Mouse (Mus musculus): Measurements from ENCODE around the gene Gramd4. TPM values are rescaled to one million over a fixed set of nuclear protein-coding genes. Genes with fewer than 3 reads are reported as not detected.
"Not testable (repeated sequence)": the region's sequence is repeated elsewhere in the genome, so short reads cannot be mapped to it uniquely, and the experiment has no call there.

Gene Gramd4
- total RNA-seq, 2 experiments from 2014 or later: 32.6 to 32.7 TPM

DNA sequence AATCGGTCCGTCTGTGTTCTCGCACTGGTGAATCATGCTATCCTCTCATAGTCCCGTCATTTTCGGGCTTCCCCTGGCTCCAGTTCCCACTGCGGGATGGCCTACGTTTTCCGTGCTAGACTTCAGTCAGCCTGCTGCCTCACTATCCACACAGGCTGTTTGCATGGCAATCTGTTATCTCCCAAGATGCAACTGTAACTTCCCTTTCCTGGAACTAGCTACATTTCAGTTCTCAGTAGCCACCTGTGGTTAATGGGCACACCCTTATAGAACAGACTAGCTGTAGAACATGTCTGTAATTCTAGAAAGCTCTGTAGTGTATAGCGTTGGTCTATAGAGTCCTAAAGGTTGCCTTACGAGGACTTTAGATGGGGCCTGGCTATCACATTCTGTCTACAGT, 6.3 kb upstream of the Gramd4 start:
- no peak for DNase-seq

DNA sequence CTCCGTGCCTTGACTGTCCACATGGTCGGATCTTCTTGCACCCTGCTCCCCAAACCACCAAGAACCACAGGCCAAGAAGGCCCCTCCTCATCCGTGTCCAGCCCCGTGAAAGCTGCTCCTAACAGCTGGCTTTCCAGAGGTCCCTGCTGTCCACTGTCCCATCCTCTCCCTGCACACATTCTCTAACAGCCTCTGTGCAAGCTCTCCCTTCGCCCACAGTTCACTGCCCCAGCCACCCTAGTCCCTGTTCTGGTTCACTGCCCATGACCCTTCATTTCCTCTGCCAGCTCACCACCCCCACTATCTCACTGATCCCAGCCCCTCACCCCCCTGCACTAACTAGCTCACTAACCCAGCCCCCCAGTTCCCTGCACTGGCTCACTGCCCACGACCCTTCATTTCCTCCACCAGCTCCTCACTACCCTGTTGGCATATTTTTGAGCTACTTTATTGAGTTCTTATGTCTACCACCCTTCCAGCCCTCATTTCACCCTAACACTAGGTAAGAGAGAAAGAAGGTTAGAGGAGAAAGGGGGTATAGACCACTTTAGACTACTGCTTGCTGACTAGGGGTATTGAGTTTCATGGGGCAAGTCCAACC, 5.5 kb upstream of the Gramd4 start:
- no peak for DNase-seq

DNA sequence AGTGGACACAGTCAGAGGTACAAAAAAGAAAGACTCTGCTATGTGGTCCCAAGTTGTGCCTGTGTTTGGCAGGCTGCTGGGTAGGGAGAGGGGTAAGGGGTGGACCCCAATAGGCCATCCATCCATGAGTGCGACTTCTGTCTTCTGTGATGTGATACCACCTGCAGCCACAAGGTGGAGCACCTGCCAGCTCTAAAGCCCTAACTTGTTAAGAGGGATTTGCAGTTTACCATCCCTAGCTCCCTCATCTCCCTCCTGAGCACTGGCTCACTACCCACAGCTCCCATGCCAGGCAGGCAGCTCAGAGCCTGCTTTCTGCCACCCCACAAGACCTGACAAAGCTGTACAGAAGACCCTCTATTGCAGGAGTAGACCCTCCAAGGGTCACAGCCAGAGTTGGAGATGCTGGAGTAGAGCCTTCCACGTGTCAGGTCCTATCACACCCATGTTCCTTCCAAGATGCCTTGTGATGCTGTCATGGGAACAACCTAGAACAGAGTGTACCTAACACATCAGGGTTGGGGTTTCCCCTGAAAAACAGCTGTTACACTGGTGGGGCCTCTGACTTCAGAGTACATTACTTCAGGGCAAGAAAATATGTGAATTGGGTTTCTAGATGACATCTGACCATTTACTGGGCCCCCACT, 3.5 kb upstream of the Gramd4 start:
- peak; percentile 83 to 92 for DNase-seq

DNA sequence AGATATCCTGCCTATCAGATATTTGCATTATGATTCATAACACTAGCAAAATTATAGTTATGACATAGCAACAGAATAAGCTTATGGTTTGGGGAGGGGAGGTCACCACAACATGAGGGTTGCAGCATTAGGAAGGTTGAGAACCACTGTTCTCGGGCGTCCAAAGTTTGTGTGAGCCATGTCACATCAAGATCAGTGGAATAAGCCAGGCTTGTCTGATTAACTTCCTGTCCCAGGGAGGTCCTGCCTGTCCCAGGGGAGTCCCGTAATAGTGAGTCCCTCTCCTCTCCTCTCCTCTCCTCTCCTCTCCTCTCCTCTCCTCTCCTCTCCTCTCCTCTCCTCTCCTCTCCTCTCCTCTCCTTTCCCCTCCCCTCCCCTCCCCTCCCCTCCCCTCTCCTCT, 2.6 kb upstream of the Gramd4 start:
- DNase-seq: not testable (repeated sequence)

DNA sequence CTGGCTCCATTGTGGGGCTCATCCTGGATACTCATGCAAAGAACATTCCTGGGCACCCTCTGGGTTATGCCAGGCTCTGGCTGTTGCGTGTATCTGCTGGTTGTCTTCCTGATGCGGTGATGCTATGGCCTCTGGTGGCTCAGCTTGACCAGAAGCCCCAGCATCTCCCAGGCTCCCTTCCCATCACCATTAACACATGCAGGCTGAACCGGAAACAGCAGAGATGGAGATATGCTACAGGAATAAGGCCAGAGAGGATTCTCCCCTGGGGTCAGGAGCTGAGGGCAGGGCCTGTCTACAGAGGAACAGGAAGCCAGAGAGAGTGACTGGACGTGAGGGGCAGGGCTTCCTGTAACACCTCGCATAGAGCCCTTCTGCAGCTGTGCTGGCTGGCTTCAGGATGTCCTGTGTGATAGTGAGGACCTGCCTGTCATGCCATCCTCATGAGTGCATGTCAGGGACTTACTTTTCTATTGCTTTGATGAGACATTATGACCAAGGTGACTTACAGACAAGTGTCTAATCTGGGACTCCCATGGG, 1.2 kb upstream of the Gramd4 start:
- peak in 1 of 2 experiments; percentile 69 for DNase-seq

- no peak for DNase-seq
Measured at GRCm38 (mm10) chr15:86057908-86058307, 413 bp downstream of the Gramd4 start.

GRCm38 (mm10) chr15:86058394-86058915, 960 bp downstream of the Gramd4 start:
- peak; percentile 87 to 88 for DNase-seq

DNA sequence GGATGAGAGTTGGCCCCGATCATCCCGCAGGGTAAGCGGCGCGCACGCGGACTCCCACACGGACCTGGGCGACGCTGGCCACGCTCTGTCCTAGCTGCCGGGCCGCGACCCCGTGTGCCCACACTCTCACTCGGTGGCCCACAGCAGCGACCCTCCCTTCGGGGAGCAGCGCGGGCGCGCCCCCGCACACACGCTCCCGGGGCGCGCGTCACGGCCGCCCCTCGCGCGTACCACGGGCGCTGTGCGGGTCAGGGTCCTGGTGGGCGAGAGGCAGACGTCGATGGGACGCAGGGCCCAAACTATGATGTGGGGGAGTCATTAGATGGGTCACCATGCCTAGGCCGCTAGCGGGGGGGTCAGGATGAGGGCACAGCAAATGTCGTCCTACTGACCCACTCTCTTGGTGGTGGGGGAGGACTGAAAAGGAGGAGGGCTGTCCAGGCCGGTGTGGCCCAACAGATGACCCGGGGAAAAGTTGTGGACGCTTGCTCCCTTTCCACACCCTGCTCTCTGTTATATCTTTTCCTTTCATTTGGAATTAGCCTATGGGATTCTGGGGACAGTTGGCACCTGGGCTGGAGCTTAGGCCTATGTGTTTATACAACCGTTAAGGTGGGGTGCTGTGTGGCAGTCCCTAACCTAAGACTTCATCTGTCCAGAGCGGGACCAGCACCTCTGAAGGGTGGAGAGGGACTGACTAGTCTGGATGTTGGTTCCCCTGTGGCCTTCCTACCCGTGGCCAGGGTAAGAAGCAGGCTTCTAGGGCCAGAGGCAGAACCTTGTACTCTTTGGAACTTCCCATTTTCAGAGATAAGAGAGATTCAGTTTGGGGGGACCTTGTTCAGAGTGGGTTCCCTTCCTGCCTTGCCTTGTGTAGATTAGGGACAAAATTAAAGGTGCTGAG, 1.7 kb downstream of the Gramd4 start:
- DNase-seq: peak in 1 of 2 experiments; percentile 65

GRCm38 (mm10) chr15:86059835-86060380, 2.4 kb downstream of the Gramd4 start:
- DNase-seq: no peak

DNA sequence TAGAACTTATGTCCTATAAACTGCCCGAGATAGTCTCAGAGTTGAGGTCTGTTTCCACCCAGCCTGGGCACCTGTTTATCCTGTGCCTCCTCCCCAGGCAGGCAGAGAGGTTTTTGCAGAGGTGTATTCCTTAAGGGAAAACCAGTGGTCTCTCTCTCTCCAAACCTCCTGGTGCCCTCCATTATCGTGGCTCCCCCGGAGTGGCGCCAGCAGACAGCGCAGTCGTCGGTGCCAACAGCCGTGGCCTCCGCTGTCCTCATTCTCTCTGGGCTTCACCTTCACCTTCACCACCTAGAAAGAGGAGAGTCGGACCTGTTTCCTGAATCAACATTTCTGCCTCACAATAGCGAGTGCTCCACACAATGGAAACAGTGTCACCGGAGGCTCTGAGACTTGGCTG, 3.1 kb downstream of the Gramd4 start:
- no peak for DNase-seq

- no peak for DNase-seq
Measured at GRCm38 (mm10) chr15:86061221-86061620, 3.7 kb downstream of the Gramd4 start.

- no peak for DNase-seq
Measured at GRCm38 (mm10) chr15:86061848-86062481, 4.5 kb downstream of the Gramd4 start.

GRCm38 (mm10) chr15:86064191-86064849, 6.8 kb downstream of the Gramd4 start:
- DNase-seq: no peak

- DNase-seq: no peak
Measured at GRCm38 (mm10) chr15:86064850-86065229, 7.3 kb downstream of the Gramd4 start.

DNA sequence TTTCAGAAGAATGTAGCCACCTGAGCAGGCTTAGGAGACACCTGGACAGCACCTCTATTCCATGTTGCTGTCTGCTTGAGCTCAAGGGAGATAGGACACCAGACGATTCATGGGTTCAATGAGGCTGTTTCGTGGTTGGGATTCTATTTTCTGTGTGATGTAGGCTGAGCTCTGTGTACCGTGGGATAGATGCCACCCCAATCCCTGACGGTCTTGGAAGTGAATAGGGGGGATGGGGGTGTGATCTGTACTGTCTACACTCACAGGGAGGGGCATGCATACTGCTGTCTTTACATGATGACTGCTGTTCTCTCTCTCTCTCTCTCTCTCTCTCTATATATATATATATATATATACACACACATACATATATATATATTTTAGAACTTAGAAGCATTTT, 7.9 kb downstream of the Gramd4 start:
- DNase-seq: no peak

GRCm38 (mm10) chr15:86066836-86067580, 9.5 kb downstream of the Gramd4 start:
- no peak for DNase-seq

GRCm38 (mm10) chr15:86067581-86067910, 10.1 kb downstream of the Gramd4 start:
- DNase-seq: peak in 1 of 2 experiments; percentile 76

GRCm38 (mm10) chr15:86067941-86068495, 10.5 kb downstream of the Gramd4 start:
- DNase-seq: no peak

DNA sequence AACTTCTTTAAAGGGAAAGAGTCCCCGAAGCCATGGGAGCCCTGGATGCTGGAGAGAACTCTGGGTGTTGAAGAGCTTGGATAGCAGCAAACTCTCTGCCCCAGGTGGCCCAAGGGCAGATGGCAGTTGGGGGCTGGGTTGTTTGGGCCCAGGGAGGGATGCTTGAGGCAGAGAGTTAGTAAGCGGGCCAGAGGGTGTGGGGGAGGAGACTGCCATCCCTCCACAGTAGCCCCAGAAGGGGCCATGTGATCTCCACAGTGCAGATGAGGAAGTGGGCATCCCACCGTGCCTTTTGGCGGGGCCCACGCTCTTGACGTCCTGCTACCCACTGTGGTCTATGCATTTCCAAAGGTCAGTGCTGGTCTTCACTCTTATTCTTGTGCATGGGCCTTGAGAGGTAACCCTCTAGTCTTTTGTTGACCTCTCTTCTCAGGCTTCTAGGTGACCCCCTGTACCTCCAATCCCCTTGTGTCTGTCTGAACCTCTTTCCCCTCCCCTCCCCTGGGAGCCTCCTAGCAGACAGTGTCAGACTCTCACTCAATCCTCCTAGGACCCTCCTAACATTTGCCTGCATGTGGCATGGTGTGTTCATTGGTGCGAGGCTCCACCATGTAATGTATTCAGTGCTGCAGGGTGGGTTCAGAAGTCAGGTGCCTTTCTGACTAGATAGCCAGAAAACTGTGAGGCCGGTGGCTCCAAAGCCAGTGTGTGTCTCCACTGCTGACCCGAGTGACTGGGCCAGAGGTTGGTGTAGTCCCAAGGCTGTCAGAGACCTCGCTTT, 11.7 kb downstream of the Gramd4 start:
- DNase-seq: no peak

Data from heart, adult 18-20 months (tissue).